Mouse (Mus musculus) T-cell, adult 2 months (primary cell): ENCODE results near the gene Comp.

Experiments
- DNase-seq: peaks from one replicate; pipeline ENCODE4 v3.0.0; 2022; ENCODE audit warnings: low spot score

Gene Comp

DNA sequence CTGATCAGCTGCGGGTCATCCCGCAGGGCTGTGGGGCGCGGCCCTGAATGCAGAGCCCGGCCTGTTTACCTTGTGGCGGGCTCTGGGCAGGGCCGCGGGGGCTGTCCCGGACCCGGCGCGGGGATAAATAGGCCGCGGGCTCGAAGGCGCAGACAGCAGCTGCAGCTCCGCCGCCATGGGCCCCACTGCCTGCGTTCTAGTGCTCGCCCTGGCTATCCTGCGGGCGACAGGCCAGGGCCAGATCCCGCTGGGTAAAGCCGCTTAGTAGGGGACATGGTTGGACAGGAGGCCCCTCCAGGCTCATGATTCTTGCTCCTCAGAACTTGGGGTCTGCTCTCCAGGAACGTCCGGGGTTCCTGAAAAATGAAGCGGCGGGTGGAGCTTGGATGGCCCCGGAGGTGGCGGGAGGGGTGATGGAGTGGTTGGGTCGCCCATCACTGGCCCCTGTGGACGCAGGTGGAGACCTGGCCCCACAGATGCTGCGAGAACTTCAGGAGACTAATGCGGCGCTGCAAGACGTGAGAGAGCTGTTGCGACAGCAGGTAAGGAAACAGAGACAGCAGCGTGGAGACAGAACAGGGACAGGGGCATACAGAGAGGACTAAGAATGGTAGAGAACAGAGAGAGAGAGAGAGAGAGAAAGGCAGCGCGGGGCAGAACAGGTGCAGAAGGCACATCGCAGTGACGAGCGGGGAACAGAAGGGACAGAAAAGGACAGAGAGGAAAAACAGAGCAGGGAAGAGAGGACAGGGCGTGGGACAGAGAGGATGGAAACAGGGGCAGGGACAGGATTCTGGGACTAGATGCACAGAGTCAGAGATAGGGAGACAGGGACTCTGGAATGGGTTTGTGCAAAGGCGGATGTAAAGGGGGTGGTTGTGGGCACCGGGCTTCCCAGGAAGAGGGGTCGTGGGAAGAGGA, at the start of gene Comp:
Comp (plus strand) TSS at position 162 of the 921 bp plus-strand sequence.
- no peak for DNase-seq

DNA sequence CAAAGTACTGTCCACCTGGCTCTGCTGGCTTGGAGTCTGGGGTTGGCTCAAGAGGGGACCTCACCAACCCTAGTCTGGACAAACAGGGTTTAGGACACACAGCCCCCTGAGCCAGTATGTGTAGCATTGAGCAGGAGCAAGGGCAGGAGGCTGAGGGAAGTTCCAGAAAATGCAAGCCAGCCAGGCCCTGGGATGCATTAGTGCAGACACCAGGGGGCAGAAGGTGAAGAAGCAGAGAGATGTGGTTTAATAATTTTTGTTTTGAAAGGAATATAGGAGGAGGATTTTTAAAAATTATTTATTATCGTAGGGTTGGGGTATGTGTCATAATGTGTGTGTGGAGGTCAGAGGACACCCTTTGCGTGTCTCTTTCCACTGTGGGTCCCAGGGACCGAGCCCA, 49.6 kb upstream of the Comp start:
- no peak for DNase-seq

GRCm38 (mm10) chr8:70327512-70327911, 45.8 kb upstream of the Comp start:
- no peak for DNase-seq

- DNase-seq = no peak
These were observed 44.1 kb upstream of the Comp start, which contains the start of gene Gdf1 for GRCm38 (mm10) chr8:70329124-70329834. Gdf1 (plus strand) TSS chr8:70329817.

DNA sequence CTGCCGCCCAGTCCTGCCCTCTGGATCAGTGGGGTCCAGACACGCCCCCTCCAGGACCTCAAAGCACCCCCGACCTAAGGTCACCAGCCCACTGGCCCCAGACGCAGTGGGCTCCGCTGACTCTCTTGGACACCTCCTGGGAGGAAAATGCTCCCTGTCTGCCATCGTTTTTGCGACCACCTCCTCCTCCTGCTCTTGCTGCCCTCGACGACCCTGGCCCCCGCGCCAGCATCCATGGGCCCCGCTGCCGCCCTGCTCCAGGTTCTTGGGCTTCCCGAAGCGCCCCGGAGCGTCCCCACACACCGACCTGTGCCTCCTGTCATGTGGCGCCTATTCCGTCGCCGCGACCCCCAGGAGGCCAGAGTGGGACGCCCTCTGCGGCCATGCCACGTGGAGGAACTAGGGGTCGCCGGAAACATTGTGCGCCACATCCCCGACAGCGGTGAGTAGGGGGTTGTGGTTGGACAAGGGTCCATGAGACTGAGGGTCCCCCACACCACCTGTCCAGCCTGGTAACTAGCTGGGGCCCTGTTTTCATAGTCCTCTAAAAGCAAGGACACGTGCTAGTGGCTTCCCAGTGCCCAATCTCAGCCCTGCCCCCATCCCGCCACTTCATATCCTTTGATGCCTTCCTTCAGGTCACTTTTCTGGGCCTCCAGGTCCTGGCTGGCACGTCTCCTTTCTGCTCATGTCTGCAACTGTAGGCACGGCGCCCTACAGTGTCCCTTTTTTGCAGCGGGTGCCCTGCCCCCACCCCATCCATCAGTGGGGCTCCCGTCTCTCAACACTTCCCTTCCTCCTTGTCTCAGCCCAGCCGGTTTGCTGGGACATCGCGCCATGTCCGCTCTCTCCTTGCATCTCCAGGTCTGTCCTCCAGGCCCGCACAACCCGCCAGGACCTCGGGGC, 43.3 kb upstream of the Comp start:
- DNase-seq = no peak

DNA sequence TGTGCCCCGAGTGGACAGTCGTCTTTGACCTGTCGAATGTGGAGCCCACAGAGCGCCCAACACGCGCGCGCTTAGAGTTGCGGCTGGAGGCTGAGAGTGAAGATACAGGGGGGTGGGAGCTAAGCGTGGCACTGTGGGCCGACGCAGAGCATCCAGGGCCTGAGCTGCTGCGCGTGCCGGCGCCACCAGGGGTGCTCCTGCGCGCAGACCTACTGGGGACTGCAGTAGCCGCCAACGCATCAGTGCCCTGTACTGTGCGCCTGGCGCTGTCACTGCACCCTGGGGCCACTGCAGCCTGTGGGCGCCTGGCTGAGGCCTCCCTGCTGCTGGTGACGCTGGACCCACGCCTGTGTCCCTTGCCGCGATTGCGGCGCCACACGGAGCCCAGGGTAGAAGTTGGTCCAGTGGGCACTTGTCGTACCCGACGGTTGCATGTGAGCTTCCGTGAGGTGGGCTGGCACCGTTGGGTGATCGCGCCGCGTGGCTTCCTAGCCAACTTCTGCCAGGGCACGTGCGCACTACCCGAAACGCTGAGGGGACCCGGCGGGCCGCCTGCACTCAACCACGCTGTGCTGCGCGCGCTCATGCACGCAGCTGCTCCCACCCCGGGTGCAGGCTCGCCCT, 42.5 kb upstream of the Comp start:
- no peak for DNase-seq

GRCm38 (mm10) chr8:70331526-70331925, 41.8 kb upstream of the Comp start:
- no peak for DNase-seq

DNA sequence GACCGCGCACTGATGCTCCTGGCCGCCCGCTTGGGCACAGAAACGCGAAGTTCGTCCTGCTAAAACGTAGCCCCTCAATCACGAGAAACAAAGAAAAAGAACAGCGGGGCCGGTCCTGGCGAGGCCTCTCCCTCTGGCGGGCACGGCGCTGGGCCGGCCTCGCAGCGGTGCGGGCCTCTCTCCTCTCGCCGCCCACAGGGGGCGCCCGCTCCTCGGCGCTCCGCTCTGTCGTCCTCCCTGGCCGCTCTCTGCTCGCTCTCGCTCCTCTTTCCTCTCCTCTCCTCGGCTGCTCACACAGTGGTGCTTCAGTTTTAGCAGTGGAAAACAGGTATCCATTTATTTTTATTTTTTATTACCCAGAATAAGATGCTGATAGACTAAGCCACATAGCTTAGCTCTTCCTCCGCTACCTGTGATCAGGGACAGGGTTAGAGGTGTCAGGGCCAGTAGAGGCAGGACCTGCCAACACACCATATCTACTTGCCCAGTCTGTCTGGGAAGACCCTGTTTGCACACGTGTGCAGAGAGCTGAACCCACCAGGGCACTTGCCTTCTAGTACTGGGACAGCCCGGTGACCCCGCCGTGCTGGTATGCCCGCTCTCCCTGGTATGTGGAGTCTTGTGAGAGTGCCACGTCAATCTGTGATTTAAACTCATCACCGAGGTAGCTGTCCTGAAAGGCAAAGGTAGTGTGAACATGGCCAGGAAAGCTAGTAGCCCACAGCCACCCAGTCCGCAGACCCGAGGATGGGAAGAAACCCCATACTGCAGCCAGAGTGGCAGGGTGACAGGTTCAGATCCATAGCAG, 41.1 kb upstream of the Comp start:
- no peak for DNase-seq

GRCm38 (mm10) chr8:70332878-70333202, 40.5 kb upstream of the Comp start:
- no peak for DNase-seq

- DNase-seq = no peak
These were observed 34.4 kb upstream of the Comp start for GRCm38 (mm10) chr8:70338931-70339330.

- no peak for DNase-seq
These were observed 32.7 kb upstream of the Comp start for GRCm38 (mm10) chr8:70340659-70341058.

DNA sequence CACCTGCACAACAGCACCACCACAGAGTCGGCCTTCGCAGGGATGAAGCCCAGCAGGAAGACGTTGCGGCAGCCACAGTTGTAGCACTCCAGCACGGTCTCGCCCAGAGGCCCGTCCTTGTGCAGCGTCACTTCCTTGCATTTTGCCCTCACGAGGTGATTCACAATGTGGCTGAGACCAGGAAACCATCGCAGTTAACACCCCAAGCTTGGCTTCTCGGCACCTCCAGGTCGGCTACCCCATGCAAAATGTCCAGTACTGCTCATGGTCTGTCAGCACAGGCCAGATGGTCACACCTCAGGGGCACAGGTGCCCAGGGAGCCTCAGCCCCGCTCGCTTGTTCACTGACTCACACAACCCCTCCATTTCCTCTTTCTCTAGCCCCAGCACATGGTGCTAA, 31.4 kb upstream of the Comp start:
- DNase-seq = no peak

DNA sequence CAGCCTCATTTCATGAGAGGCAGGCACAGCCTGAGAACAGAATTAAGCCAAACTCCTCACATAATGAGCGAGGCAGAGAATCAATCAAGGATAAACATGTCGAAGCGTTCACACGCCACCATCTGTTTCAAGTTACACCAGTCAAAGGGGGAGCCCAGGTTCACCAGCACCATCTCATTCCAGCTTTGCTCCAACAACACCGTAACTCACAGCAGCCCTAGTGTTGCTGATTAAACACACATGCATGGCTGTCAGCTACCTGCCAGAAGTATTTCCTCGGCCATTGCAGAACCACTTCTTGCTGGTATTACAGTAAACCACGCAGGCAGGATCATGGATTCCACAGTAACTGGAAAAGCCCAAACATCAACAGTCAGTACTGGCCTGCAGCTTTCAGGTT, 30.3 kb upstream of the Comp start:
- DNase-seq = no peak

- no peak for DNase-seq
These were observed 29.7 kb upstream of the Comp start for GRCm38 (mm10) chr8:70343696-70344095.

DNA sequence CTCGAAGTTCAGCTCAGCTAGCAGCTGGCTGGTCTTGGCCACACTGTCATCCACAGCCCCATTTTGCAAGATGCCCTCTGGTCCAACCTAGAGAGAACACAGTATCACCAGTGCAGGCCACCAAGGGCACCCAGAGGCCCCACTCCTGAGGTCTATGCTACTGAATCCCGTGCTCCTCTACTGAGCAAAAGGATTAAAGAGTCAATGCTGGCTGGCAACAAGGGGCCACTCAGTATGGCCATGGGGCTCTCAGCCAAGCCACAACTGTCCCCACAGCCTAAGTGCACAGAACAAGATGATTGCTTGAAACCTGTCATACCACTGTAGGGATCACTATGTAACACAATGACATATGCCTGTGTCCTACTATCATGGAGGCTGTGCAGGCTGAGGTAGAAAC, 29.1 kb upstream of the Comp start:
- DNase-seq = no peak

- DNase-seq = no peak
These were observed 25.9 kb upstream of the Comp start for GRCm38 (mm10) chr8:70347443-70347842.

- no peak for DNase-seq
These were observed 25.4 kb upstream of the Comp start for GRCm38 (mm10) chr8:70347860-70348420.

GRCm38 (mm10) chr8:70351035-70351999, 22.0 kb upstream of the Comp start:
- no peak for DNase-seq

DNA sequence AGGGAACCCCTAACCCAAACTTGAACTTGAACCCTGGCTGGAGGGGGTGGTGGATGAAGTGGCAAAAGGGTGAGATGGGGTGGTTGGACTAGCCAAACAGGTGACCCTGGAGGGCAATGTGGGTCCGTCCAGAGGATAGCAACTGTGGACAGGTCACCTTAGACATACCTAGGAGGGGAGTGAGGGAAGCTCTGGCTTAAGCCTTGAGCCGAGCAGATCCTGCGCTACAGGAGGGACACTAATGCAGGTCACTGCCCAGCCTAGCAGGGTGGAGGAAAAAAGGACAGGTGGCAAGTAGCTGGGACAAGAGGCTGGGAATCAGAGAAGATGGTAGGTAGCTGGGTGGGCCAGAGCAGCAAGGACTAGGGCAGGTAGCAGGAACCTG, 21.4 kb upstream of the Comp start:
- DNase-seq = no peak
